Mouse (Mus musculus) adrenal gland, postnatal 10 days (tissue): ENCODE results near the gene Fndc1. TPM values are rescaled to one million over a fixed set of nuclear protein-coding genes. Genes with fewer than 3 reads are reported as not detected.

Experiments
- microRNA-seq: library from miRNA; unstranded; fragments of <30 nt; microRNA quantifications from one replicate; pipeline ENCODE4 v1.2.0, GENCODE M21; 2021
- total RNA-seq, 2 experiments: library from RNA; stranded (reverse); gene quantifications; 2 replicates each; pipeline ENCODE4 v1.2.3; 2021

Gene Fndc1
- total RNA-seq, 2 experiments from 2014 or later, result 37.8 to 39.8 TPM

Small RNA genes lying within 50 kb of the gene (microRNA-seq; reads per million reads assigned to microRNA genes)
- not detected for gene Gm25872

Other genes starting within 250 kb of the Fndc1 start
- gene Tagap, start 98.7 kb upstream of the Fndc1 start, total RNA-seq, result 1 to 10 TPM; 4.5 to 4.6 TPM
- gene Rsph3a, start 118.3 kb upstream of the Fndc1 start, total RNA-seq, result 10 to 100 TPM; 43.0 to 43.9 TPM